Mouse (Mus musculus): ENCODE data around the gene Hif3a. TPM values are rescaled to one million over a fixed set of nuclear protein-coding genes. Genes with fewer than 3 reads are reported as not detected.

Gene Hif3a
- polyA plus RNA-seq, 1 experiment from 2014 or later = 6.9 TPM

DNA sequence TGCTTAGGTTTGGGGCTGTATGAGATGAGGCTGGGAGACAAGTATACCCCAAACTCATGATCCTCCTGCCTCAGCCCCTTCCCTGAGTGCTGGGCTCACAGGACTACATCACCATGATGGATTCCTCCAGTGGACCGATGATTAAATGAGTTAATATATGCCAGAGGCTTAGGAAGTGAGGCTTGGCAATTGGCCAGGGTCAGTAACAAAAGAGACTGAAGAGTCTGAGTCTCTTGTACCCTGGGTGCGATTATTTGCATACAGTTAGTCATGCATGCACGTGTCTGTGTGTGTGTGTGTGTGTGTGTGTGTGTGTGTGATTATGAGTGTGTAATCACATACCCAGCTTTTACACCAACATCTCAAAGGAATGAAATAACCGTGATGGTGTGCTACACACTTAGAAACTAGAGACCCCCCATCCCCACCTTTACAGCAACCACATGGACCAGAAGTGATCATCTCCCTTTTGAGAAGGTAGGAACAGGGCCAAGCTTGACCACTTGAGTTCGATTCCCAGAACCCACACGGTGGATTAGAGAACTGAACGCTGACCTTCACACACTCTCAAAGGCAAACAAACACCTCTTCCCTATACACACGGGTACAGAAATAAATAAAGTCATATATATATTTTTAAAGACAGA lies 3.3 kb downstream of the Hif3a start:
- Histone ChIP-seq H3K27ac (ENCODE audit: low read depth, low read length) (peak overlapping the region; percentile 85), H3K4me2 (ENCODE audit: low read length) (no peak overlapping the region; the same call in none of the 2 replicates), H3K4me1 (ENCODE audit: control insufficient read depth, insufficient read depth, low read depth, low read length) (peaks cover 22% of the 10 kb centered on the region), H3K36me3 (ENCODE audit: control insufficient read depth, insufficient read depth, low read length) (no peaks in the 10 kb centered on the region), H3K9me3 (ENCODE audit: control insufficient read depth, low read length) (no peaks in the 10 kb centered on the region), H3K9ac (ENCODE audit: low read depth, low read length) (peak overlapping the region; percentile 45; the same call in 1 of the 2 replicates), H3K4me3 (ENCODE audit: low read length) (no peak overlapping the region), H3K27me3 (replicated peaks; ENCODE audit: control insufficient read depth, insufficient read depth, low read length) (peaks cover 3% of the 10 kb centered on the region; the same call in 1 of the 2 replicates)
- WGBS = 44% methylated on average over 8 of the region's 8 CpGs
- no peak for ATAC-seq

DNA sequence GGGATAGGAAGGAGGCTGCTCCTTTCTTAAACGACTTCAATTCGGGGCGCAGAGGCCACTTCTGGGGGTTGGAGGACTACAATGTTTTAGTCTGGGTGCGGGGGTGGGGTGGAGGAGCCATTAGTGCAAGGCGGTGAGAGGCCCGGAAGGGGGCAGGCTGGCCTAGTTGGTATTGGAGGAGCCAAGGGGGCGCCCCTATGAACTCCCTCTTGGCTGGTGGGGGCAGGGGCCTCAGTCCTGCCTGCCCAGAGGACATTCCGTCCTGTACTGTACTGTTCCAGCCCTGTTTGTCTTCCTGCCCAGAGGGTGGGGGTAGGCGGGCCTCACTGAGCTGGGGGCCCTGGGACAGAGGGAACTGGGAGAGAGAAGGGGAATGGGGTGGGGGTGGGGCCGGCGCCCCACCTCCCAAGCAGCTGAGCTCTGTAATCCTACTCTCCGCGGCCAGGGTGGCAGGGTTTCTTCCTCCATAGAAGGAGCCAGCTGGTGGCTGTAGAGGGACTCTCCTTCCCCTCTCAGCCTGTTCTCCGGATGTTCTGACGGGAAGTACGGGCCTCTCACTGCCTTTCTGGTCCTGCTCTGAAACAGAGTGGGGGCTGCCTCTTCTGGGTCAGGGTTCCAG lies 4.0 kb downstream of the Hif3a start:
- Histone ChIP-seq H3K4me3 (ENCODE audit: low read length) (no peak overlapping the region), H3K4me1 (ENCODE audit: control insufficient read depth, insufficient read depth, low read depth, low read length) (peaks cover 22% of the 10 kb centered on the region), H3K9me3 (ENCODE audit: control insufficient read depth, low read length) (no peaks in the 10 kb centered on the region), H3K27me3 (replicated peaks; ENCODE audit: control insufficient read depth, insufficient read depth, low read length) (peaks cover 3% of the 10 kb centered on the region; the same call in 1 of the 2 replicates), H3K27ac (ENCODE audit: low read depth, low read length) (peak overlapping the region; percentile 85), H3K4me2 (ENCODE audit: low read length) (peak overlapping the region; percentile 23), H3K36me3 (ENCODE audit: control insufficient read depth, insufficient read depth, low read length) (no peaks in the 10 kb centered on the region), H3K9ac (ENCODE audit: low read depth, low read length) (peak overlapping the region; percentile 45; the same call in 1 of the 2 replicates)
- 8% methylated on average over 15 of the region's 16 CpGs for WGBS
- ATAC-seq = peak; percentile 40

DNA sequence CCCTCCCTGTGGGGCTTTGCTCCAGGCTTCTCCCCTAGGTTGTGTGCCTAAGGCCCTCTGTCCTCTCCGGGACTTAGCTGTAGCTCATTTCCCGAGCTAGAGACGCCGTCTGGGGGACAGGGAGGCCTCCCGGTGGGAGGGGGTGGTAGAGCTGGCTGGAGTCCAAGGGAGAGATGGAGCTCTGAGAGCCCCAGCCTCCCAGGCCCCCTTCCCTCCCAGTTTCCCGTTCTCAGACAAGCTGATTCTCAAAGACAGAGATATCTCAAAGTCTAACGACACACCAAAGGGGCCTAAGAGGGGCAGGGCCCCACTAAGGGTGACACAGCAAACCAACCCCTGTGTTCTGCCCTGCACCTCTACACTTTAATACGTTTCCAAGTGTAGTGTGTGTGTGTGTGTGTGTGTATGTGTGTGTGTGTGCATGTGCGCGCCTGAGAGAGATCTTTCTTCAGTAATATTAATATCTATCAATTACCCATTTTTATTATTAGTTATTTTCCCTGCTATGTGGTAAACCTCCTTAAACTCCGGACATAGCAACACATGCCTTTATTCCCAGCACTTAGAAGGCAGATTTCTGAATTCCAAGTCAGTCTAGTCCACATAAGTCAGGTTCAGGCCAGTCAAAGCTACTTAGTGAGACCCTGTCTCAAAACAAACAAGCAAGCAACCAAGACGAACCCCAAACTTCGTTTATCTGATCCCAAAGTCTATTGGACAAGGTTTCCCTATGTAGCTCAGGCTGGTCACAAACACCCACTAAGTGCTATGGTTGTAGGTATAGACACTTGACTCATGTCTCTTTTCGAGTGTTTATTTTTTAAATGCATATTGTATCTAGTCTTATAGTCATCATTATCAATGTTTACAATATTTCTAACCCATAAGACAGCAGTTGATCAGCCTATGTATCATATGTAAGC lies 5.4 kb downstream of the Hif3a start:
- Histone ChIP-seq H3K4me2 (ENCODE audit: low read length) (peak overlapping the region; percentile 90), H3K4me1 (ENCODE audit: control insufficient read depth, insufficient read depth, low read depth, low read length) (peaks cover 18% of the 10 kb centered on the region), H3K9ac (ENCODE audit: low read depth, low read length) (peak overlapping the region; percentile 74), H3K9me3 (ENCODE audit: control insufficient read depth, low read length) (no peaks in the 10 kb centered on the region), H3K27me3 (replicated peaks; ENCODE audit: control insufficient read depth, insufficient read depth, low read length) (peaks cover 3% of the 10 kb centered on the region; the same call in 1 of the 2 replicates), H3K4me3 (ENCODE audit: low read length) (peak overlapping the region; percentile 54), H3K36me3 (ENCODE audit: control insufficient read depth, insufficient read depth, low read length) (no peaks in the 10 kb centered on the region), H3K27ac (ENCODE audit: low read depth, low read length) (peak overlapping the region; percentile 81)
- 36% methylated on average over 14 of the region's 14 CpGs for whole genome bisulfite sequencing
- ATAC-seq = peak; percentile 15

DNA sequence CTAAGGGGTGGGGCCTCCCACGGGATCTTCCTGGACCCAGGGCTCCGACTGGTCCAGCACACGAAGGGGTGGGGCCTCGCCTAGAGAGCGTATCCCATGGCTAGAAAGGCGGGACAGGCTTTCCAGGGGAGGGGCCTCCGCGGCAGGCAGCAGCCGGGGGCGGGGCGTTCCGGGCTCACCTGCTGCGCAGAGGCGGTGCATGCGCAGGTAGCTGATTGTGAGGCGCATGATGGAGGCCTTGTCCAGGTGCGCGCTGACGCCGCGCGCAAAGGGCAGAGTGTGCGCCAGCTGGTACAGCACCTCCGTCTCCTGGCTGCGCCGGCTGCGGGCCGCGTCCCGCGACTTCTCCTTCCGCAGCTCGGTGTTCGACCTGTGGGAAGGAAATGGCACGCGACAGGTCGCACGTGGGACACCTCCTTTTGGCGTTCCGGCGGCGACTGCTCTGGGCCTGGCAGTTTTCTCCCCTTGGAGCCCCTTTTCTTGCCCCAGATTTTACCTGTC lies 6.1 kb downstream of the Hif3a start:
- peak overlapping the region; percentile 54 for H3K4me3 ChIP-seq (ENCODE audit: low read length)
- H3K36me3 ChIP-seq (ENCODE audit: control insufficient read depth, insufficient read depth, low read length) = no peaks in the 10 kb centered on the region
- peak overlapping the region; percentile 90 for H3K4me2 ChIP-seq (ENCODE audit: low read length)
- peaks cover 2% of the 10 kb centered on the region; the same call in 1 of the 2 replicates for H3K27me3 ChIP-seq (replicated peaks; ENCODE audit: control insufficient read depth, insufficient read depth, low read length)
- WGBS = under 1% methylated on average over 31 of the region's 42 CpGs
- peaks cover 18% of the 10 kb centered on the region for H3K4me1 ChIP-seq (ENCODE audit: control insufficient read depth, insufficient read depth, low read depth, low read length)
- H3K27ac ChIP-seq (ENCODE audit: low read depth, low read length) = peak overlapping the region; percentile 81
- peak overlapping the region; percentile 74 for H3K9ac ChIP-seq (ENCODE audit: low read depth, low read length)
- H3K9me3 ChIP-seq (ENCODE audit: control insufficient read depth, low read length) = no peaks in the 10 kb centered on the region
- peak; percentile 90 for ATAC-seq

DNA sequence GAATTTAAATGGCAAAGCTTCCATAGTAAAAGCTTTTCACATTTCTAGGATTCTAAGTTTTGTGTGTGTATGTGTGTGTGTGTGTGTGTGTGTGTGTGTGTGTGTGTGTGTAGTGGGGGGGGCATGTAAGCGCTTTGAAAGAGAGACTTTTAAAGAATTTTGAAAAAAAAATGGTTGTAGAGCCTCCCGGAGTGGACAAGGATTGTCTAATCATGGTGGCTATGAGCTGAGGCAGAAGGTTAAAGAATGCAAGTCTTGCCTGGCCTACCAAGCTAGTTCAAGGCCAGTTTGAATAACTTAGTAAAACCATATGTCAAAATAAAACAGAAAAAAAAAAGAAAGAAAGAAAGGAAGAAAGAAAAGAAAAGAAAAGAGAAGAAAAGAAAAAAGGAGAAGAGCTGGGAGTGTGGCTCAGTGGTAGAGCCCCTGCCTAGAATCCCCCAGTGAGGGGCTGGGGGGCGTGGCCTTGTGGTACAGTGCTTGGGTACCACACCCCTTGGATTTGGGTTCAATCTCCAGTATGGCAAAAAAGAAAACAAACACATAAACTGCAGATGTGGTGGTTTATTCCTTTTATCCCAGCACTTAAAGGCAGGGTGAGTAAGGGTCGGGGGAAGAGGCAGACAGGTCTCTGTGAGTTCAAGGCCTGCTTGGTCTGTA lies 6.8 kb downstream of the Hif3a start:
- Histone ChIP-seq H3K9me3 (ENCODE audit: control insufficient read depth, low read length) (no peaks in the 10 kb centered on the region), H3K36me3 (ENCODE audit: control insufficient read depth, insufficient read depth, low read length) (no peaks in the 10 kb centered on the region), H3K4me3 (ENCODE audit: low read length) (peak overlapping the region; percentile 54), H3K4me1 (ENCODE audit: control insufficient read depth, insufficient read depth, low read depth, low read length) (peaks cover 18% of the 10 kb centered on the region), H3K27me3 (replicated peaks; ENCODE audit: control insufficient read depth, insufficient read depth, low read length) (no peaks in the 10 kb centered on the region; the same call in 1 of the 2 replicates), H3K27ac (ENCODE audit: low read depth, low read length) (no peak overlapping the region), H3K4me2 (ENCODE audit: low read length) (peak overlapping the region; percentile 90), H3K9ac (ENCODE audit: low read depth, low read length) (peak overlapping the region; percentile 74)
- 88% methylated on average over 4 of the region's 4 CpGs for WGBS
- no peak for ATAC-seq

DNA sequence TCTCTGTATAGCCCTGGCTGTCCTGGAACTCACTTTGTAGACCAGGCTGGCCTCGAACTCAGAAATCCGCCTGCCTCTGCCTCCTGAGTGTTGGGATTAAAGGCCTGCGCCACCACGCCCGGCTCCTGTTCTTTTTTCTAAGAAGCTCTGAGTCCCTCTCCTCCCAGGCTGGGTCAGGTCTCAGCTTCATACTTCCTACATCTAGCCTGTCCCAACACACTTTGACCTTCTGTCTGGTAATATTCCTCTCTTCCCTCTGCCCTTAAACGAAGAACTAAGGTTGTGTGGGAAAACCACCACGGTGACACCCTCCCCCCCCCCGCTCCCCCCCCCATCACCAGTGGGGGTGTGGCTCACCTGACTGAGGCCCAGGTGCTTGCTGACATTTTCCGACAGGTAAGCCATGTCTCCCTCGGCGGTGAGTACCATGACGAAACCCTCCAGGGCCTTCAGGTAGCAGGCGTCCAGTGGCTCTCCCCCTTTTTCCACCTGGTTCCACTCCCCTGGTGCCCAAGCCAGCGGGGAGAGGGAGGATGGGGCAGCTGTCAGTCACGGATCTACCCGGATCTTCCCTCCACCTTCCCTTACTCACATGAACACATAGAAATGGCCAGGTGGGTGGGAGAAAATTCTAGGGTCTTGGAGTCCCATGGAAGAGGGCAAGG lies 7.8 kb downstream of the Hif3a start:
- Histone ChIP-seq H3K4me3 (ENCODE audit: low read length) (no peak overlapping the region), H3K9ac (ENCODE audit: low read depth, low read length) (no peak overlapping the region), H3K36me3 (ENCODE audit: control insufficient read depth, insufficient read depth, low read length) (no peaks in the 10 kb centered on the region), H3K27me3 (replicated peaks; ENCODE audit: control insufficient read depth, insufficient read depth, low read length) (no peaks in the 10 kb centered on the region; the same call in 1 of the 2 replicates), H3K4me2 (ENCODE audit: low read length) (no peak overlapping the region), H3K4me1 (ENCODE audit: control insufficient read depth, insufficient read depth, low read depth, low read length) (peaks cover 17% of the 10 kb centered on the region), H3K9me3 (ENCODE audit: control insufficient read depth, low read length) (no peaks in the 10 kb centered on the region), H3K27ac (ENCODE audit: low read depth, low read length) (no peak overlapping the region)
- WGBS = 89% methylated on average over 16 of the region's 16 CpGs
- no peak for ATAC-seq

DNA sequence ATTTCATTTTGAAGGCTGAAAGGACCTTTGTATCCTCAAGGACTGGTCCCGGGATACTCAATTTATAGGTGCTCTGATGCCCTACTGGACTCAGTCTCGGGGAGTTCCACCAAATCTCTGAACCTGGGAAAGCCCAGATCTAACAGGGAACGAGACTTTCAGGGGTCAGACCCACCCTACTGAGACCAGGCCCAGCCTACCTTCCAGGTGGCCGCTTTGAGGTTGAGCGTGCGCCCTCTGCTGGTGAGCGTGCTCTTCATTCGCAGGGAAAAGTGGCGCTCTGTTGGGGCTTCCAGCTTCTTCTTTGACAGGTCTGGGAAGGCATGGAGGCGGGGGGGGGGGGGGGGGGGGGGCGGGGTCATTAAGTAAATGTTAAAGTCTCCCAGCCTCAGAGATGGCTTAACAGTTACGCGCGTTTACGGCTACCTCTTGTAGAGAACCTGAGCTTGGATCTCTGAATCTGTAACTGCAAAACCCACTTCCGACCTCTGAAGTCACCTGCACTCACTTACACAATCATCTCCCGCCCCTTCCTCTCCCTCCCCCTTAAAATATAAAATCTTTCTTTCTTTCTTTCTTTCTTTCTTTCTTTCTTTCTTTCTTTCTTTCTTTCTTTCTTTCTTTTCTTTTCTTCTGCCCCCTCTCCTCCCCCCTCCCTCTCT lies 11.2 kb downstream of the Hif3a start:
- Histone ChIP-seq H3K27ac (ENCODE audit: low read depth, low read length) (no peak overlapping the region), H3K36me3 (ENCODE audit: control insufficient read depth, insufficient read depth, low read length) (no peaks in the 10 kb centered on the region), H3K4me1 (ENCODE audit: control insufficient read depth, insufficient read depth, low read depth, low read length) (peaks cover 3% of the 10 kb centered on the region; the same call in 1 of the 2 replicates), H3K9me3 (ENCODE audit: control insufficient read depth, low read length) (no peaks in the 10 kb centered on the region), H3K9ac (ENCODE audit: low read depth, low read length) (no peak overlapping the region), H3K27me3 (replicated peaks; ENCODE audit: control insufficient read depth, insufficient read depth, low read length) (no peaks in the 10 kb centered on the region), H3K4me2 (ENCODE audit: low read length) (no peak overlapping the region), H3K4me3 (ENCODE audit: low read length) (no peak overlapping the region)
- WGBS = 10% methylated on average over 14 of the region's 17 CpGs
- no peak for ATAC-seq

DNA sequence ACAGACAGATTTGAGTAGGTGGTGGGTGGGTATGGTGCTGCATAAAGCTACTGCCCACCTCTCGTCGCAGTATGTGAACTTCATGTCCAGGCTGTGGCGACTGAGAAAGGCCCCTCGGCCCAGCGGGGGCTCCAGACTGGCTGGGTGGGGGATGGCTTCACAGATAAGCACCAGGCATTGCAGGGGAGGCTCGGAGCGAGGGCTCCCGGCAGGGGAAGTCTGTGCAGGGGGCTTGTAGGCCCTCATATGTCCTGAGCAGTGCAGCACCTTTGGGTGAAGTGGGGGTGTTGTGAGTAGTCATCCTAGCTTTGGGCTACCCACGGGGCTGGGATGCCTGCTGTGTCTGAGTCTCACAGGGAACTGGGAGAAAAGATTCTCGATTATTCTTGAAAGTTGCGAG lies 11.7 kb downstream of the Hif3a start:
- 67% methylated on average over 11 of the region's 11 CpGs for WGBS
- Histone ChIP-seq H3K36me3 (ENCODE audit: control insufficient read depth, insufficient read depth, low read length) (no peaks in the 10 kb centered on the region), H3K4me3 (ENCODE audit: low read length) (no peak overlapping the region), H3K4me1 (ENCODE audit: control insufficient read depth, insufficient read depth, low read depth, low read length) (no peaks in the 10 kb centered on the region), H3K9me3 (ENCODE audit: control insufficient read depth, low read length) (no peaks in the 10 kb centered on the region), H3K27me3 (replicated peaks; ENCODE audit: control insufficient read depth, insufficient read depth, low read length) (no peaks in the 10 kb centered on the region), H3K27ac (ENCODE audit: low read depth, low read length) (no peak overlapping the region), H3K4me2 (ENCODE audit: low read length) (no peak overlapping the region), H3K9ac (ENCODE audit: low read depth, low read length) (no peak overlapping the region)
- no peak for ATAC-seq
